Mouse (Mus musculus) megakaryocyte progenitor cell, adult 5-6 weeks (primary cell): ENCODE measurements around the gene Tfap2c. TPM values are rescaled to one million over a fixed set of nuclear protein-coding genes. Genes with fewer than 3 reads are reported as not detected.

Experiments used
- ATAC-seq: replicated peaks from 2 replicates; pipeline ENCODE4 v1.8.0; 2016; ENCODE audit warnings: mild to moderate bottlenecking, moderate TSS enrichment, inconsistent platforms; ENCODE audit not compliant: poor library complexity
- total RNA-seq, 2 experiments: library from RNA; stranded (forward) in 1 of 2; stranded (reverse) in 1 of 2; fragments of 157-497, 149-512 nt in 1 of 2; fragments of 200-1000 nt in 1 of 2; gene quantifications; 2 replicates each; pipeline versions ENCODE4 v1.2.3 to v1.2.4; 2015 to 2017

Tfap2c gene
- total RNA-seq, 2 experiments from 2014 or later, result not detected

DNA sequence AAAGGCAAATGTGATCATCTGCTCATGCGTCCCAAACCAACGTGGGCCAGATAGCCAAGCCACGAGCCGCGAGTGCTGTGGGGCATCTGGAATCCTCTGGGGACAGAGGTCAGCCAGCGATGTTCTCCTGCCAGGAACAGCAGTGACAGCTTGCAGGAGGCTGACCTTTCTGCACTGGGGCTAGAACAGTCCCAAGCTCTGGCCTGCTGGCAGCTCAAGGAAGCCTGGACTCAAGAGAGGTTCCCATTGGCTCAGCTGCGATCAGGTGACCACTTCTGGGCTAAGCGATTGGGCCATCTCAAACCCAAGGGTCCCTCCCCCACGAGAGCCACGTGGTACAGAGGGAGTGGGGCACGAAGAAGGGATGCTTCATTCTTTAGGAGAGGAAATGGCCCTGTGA lies 58.3 kb downstream of the Tfap2c start:
- ATAC-seq, result no peak

Other genes starting within 250 kb of the Tfap2c start
- gene Fam210b, start 204.0 kb upstream of the Tfap2c start, total RNA-seq (2015), result 3.5 and 4.1 TPM in 2 replicates
- gene Fam210b, start 204.0 kb upstream of the Tfap2c start, total RNA-seq (2017), result 2.2 and 2.4 TPM in 2 replicates
- 48.7 and 50.9 TPM in 2 replicates for gene Aurka, start 179.1 kb upstream of the Tfap2c start, total RNA-seq (2015)
- gene Aurka, start 179.1 kb upstream of the Tfap2c start, total RNA-seq (2017), result 86.9 and 90.2 TPM in 2 replicates
- 28.4 and 35.7 TPM in 2 replicates for gene Cstf1, start 178.9 kb upstream of the Tfap2c start, total RNA-seq (2015)
- gene Cstf1, start 178.9 kb upstream of the Tfap2c start, total RNA-seq (2017), result 41.0 and 41.8 TPM in 2 replicates
- gene Cass4, start 155.8 kb upstream of the Tfap2c start, total RNA-seq (2015), result 1.4 and 2.1 TPM in 2 replicates
- 1.00 and 2.1 TPM in 2 replicates for gene Cass4, start 155.8 kb upstream of the Tfap2c start, total RNA-seq (2017)
- gene Rtf2, start 109.0 kb upstream of the Tfap2c start, total RNA-seq (2015), result 27.6 and 29.6 TPM in 2 replicates
- gene Rtf2, start 109.0 kb upstream of the Tfap2c start, total RNA-seq (2017), result 146 and 199 TPM in 2 replicates
- gene Gcnt7, start 91.0 kb upstream of the Tfap2c start, total RNA-seq (2015), result not detected in 2 replicates
- gene Gcnt7, start 91.0 kb upstream of the Tfap2c start, total RNA-seq (2017), result 0.07 TPM in 1 of 2 replicates, not detected in the other
- 0.22 and 0.37 TPM in 2 replicates for gene Fam209, start 77.1 kb upstream of the Tfap2c start, total RNA-seq (2015)
- gene Fam209, start 77.1 kb upstream of the Tfap2c start, total RNA-seq (2017), result 1.1 and 2.0 TPM in 2 replicates